Mouse (Mus musculus) hindlimb bud, embryonic 11.5 days (tissue): ENCODE data around the gene Nme8.

Source experiments
- DNase-seq: peaks from one replicate; pipeline ENCODE4 v3.0.0-alpha.2; 2012; ENCODE audit warnings: low read depth, low spot score; ENCODE audit errors: extremely low spot score

Gene Nme8

GRCm38 (mm10) chr13:19697790-19698189 lies at the start of gene Nme8:
Nme8 (minus strand) TSS chr13:19697794.
- DNase-seq: no peak

GRCm38 (mm10) chr13:19745741-19746140 lies 48.1 kb upstream of the Nme8 start:
- DNase-seq: no peak

- no peak for DNase-seq
These were observed 46.9 kb upstream of the Nme8 start for GRCm38 (mm10) chr13:19744536-19744935.

- DNase-seq: no peak
These were observed 37.0 kb upstream of the Nme8 start for GRCm38 (mm10) chr13:19734597-19734996.

- DNase-seq: no peak
These were observed 33.2 kb upstream of the Nme8 start for GRCm38 (mm10) chr13:19730826-19731225.

GRCm38 (mm10) chr13:19718954-19719353 lies 21.4 kb upstream of the Nme8 start:
- DNase-seq: no peak

- no peak for DNase-seq
These were observed 19.6 kb upstream of the Nme8 start for GRCm38 (mm10) chr13:19717201-19717600.

- DNase-seq: no peak
These were observed 6.2 kb upstream of the Nme8 start for GRCm38 (mm10) chr13:19703806-19704205.

- no peak for DNase-seq
These were observed 4.0 kb upstream of the Nme8 start for GRCm38 (mm10) chr13:19701443-19702078.

- no peak for DNase-seq
These were observed 3.3 kb upstream of the Nme8 start for GRCm38 (mm10) chr13:19700733-19701442.

GRCm38 (mm10) chr13:19698524-19699173 lies 1.1 kb upstream of the Nme8 start:
- DNase-seq: peak; percentile 20

- no peak for DNase-seq
These were observed 7.2 kb downstream of the Nme8 start for GRCm38 (mm10) chr13:19690417-19690816.

GRCm38 (mm10) chr13:19689971-19690370 lies 7.6 kb downstream of the Nme8 start:
- no peak for DNase-seq

GRCm38 (mm10) chr13:19684007-19684406 lies 13.6 kb downstream of the Nme8 start:
- no peak for DNase-seq

- no peak for DNase-seq
These were observed 14.5 kb downstream of the Nme8 start for GRCm38 (mm10) chr13:19682879-19683640.

- no peak for DNase-seq
These were observed 23.0 kb downstream of the Nme8 start for GRCm38 (mm10) chr13:19674601-19675000.

GRCm38 (mm10) chr13:19674025-19674424 lies 23.6 kb downstream of the Nme8 start:
- DNase-seq: no peak

- DNase-seq: no peak
These were observed 29.0 kb downstream of the Nme8 start for GRCm38 (mm10) chr13:19668355-19669140.

- no peak for DNase-seq
These were observed 45.2 kb downstream of the Nme8 start for GRCm38 (mm10) chr13:19652405-19652804.

GRCm38 (mm10) chr13:19649824-19650223 lies 47.8 kb downstream of the Nme8 start:
- DNase-seq: no peak

GRCm38 (mm10) chr13:19644225-19644624 lies 53.4 kb downstream of the Nme8 start:
- no peak for DNase-seq
